Mouse (Mus musculus) ES-E14 (cell line): ENCODE data around the gene Hbb-bh1. TPM values are rescaled to one million over a fixed set of nuclear protein-coding genes. Genes with fewer than 3 reads are reported as not detected.

ENCODE experiments used
- DNase-seq: peaks from one replicate; pipeline ENCODE4 v3.0.0-alpha.2; 2013; ENCODE audit warnings: low read depth, low spot score
- H3K27ac ChIP-seq: 2 replicates; pipeline ENCODE4 v1.5.1; 2012; ENCODE audit warnings: low read depth, mild to moderate bottlenecking, low read length, moderate library complexity, mixed read lengths; ENCODE audit not compliant: poor library complexity, insufficient read depth, severe bottlenecking
- H3K36me3 ChIP-seq: 2 replicates; pipeline ENCODE4 v1.6.1; 2012; ENCODE audit warnings: mild to moderate bottlenecking, low read length, moderate library complexity, mixed read lengths; ENCODE audit not compliant: control insufficient read depth, poor library complexity, insufficient read depth, severe bottlenecking
- H3K4me1 ChIP-seq, 2 experiments: fragments of 150-350 bp in 1 of 2; sonication (generic) in 1 of 2; 2 replicates each; pipeline ENCODE4 v1.6.1; 2012; ENCODE audit warnings: low read length in 2 of 2, mild to moderate bottlenecking in 1 of 2, mixed read lengths in 1 of 2; ENCODE audit not compliant: control insufficient read depth in 2 of 2, insufficient read depth in 2 of 2, poor library complexity in 1 of 2
- H3K4me3 ChIP-seq, 2 experiments: fragments of 150-350 bp in 1 of 2; sonication (generic) in 1 of 2; 2 replicates each; pipeline ENCODE4 v1.5.1; 2012; ENCODE audit warnings: low read length in 2 of 2, low read depth in 1 of 2, mild to moderate bottlenecking in 1 of 2, mixed read lengths in 1 of 2; ENCODE audit not compliant: insufficient read depth in 1 of 2, poor library complexity in 1 of 2, severe bottlenecking in 1 of 2
- H3K9ac ChIP-seq: 2 replicates; pipeline ENCODE4 v1.6.1; 2012; ENCODE audit warnings: low read depth, mild to moderate bottlenecking, low read length, mixed read lengths; ENCODE audit not compliant: poor library complexity, insufficient read depth, severe bottlenecking
- H3K9me3 ChIP-seq: fragments of 150-350 bp; sonication (generic); 2 replicates; pipeline ENCODE4 v1.6.1; 2012; ENCODE audit warnings: low read depth, mild to moderate bottlenecking, low read length; ENCODE audit not compliant: control insufficient read depth, insufficient read depth
- CHD2 ChIP-seq: IDR thresholded peaks from 2 replicates; pipeline ENCODE4 v1.6.1; 2014; ENCODE audit warnings: mild to moderate bottlenecking, low read depth, low read length, inconsistent platforms
- HCFC1 ChIP-seq: IDR thresholded peaks from 2 replicates; pipeline ENCODE4 v1.6.1; 2012; ENCODE audit warnings: low read length, inconsistent platforms, borderline replicate concordance; ENCODE audit not compliant: insufficient read depth
- MAFK ChIP-seq: IDR thresholded peaks from 2 replicates; pipeline ENCODE4 v1.6.1; 2014; ENCODE audit warnings: mild to moderate bottlenecking, low read depth, low read length, inconsistent platforms; ENCODE audit not compliant: insufficient read depth
- ZC3H11A ChIP-seq: IDR thresholded peaks from 2 replicates; pipeline ENCODE4 v1.6.1; 2012; ENCODE audit warnings: low read depth, mild to moderate bottlenecking, inconsistent platforms, low read length, borderline replicate concordance
- ZNF384 ChIP-seq: IDR thresholded peaks from 2 replicates; pipeline ENCODE4 v1.6.1; 2012; ENCODE audit warnings: low read depth, low read length, inconsistent platforms
- in situ Hi-C, 2 experiments: fragments of 600-800 bp; cut with MboI; formaldehyde crosslinking; loops; one replicate each; pipeline ENCODE4 v1.15.1; 2025; ENCODE audit warnings: low sequenced_read_pairs in 2 of 2, inconsistent platforms in 1 of 2; ENCODE audit not compliant: unreplicated experiment in 2 of 2
- total RNA-seq: library from RNA; depleted of rRNA; stranded (reverse); fragments of 300-350 nt; gene quantifications from 2 replicates; pipeline ENCODE4 v1.2.3, GENCODE M21; 2012; rRNA removed

The Hbb-bh1 gene
- total RNA-seq, result not detected in 2 replicates

DNA sequence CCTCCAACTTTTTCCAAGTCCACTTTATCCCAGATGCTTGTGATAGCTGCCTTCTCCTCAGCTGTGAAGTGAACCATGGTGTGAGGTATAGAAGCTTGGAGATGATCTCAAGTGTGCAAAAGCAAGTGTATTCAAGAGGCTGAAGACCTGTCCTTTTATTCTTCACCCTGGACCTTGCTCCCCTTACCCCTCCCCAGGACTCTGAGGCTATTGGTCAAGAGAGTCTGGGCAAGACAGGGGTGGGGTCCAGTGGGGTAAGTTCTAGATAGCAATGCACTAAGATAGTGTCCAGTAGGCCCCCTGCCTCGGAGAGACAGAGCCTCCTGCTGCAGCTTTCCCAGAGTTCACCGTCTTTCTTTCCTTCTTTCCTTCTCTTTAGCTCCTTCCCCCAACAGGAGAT, at the start of gene Hbb-bh1:
TSS of gene Hbb-bh1 (minus strand) at position 131 of the 400 bp plus-strand sequence.
- Histone ChIP-seq H3K9me3 (no peaks in the 10 kb centered on the region), H3K27ac (no peak within 1 kb of the TSS), H3K36me3 (no peaks in the 10 kb centered on the region), H3K4me1 (no peaks in the 10 kb centered on the region), H3K9ac (no peak within 1 kb of the TSS), H3K4me3 (no peak within 1 kb of the TSS)
- TF ChIP-seq ZC3H11A (no peak), CHD2 (no peak), MAFK (no peak), HCFC1 (no peak), ZNF384 (no peak)
- in situ Hi-C loops, result no loop called here
- DNase-seq, result no peak

DNA sequence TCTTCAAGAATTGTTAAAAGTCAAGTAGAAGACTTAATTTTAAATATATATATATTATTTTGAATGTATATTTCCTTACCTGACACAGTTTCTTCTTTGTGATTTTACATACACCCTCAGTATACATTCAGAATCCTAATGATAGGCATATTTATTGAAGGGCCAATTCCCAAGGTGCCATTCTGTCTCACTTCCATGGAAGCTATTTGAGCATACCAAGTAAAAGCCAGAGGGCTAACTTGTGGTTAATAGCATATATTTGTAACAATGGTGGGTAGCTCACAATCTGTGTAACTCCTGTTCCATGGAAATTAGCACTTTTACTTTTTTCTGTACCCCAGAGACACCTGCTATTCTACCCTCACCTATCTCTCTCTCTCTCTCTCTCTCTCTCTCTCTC, 43.2 kb upstream of the Hbb-bh1 start, which contains the start of gene Olfr66:
TSS of gene Olfr66 (minus strand) at position 101 of the 400 bp plus-strand sequence.
- Histone ChIP-seq H3K9me3 (no peaks in the 10 kb centered on the region), H3K36me3 (no peaks in the 10 kb centered on the region), H3K4me3 (no peak within 1 kb of the TSS), H3K9ac (no peak within 1 kb of the TSS), H3K4me1 (no peaks in the 10 kb centered on the region), H3K27ac (no peak within 1 kb of the TSS)
- in situ Hi-C loops, result no loop called here
- no peak for DNase-seq
- no peak for TF ChIP-seq ZNF384
- no peak for TF ChIP-seq HCFC1
- no peak for TF ChIP-seq ZC3H11A
- TF ChIP-seq CHD2, result no peak
- TF ChIP-seq MAFK, result no peak

- TF ChIP-seq ZNF384 (no peak), CHD2 (no peak), MAFK (no peak), ZC3H11A (no peak), HCFC1 (no peak)
- in situ Hi-C loops, result no loop called here
- H3K9me3 ChIP-seq, result no peaks in the 10 kb centered on the region
- H3K9ac ChIP-seq, result no peak overlapping the region
- DNase-seq, result no peak
- H3K36me3 ChIP-seq, result no peaks in the 10 kb centered on the region
- no peaks in the 10 kb centered on the region for H3K4me1 ChIP-seq
- no peak overlapping the region for H3K27ac ChIP-seq
- no peak overlapping the region for H3K4me3 ChIP-seq
These were observed 34.1 kb upstream of the Hbb-bh1 start for GRCm38 (mm10) chr7:103877093-103877492.

DNA sequence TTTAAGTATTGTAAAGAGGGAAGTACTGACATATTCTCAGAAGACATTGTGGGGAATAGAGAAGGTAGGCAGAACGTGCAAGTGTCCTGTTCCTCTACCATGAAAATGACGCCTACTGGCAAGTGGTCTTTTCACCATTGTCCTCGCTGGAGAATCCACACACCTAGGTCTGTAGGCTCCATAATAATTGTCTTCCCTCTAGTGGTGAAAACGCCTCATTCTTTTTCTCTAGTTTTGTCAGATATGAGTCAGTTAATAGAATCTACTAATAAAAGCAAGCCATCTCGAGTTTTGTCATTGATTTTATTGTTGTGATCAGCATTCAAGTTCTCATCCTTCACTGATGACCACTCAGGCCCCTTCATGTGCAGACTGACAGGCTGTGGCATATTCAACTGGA, 31.5 kb upstream of the Hbb-bh1 start:
- no peak for TF ChIP-seq ZNF384
- no peak for TF ChIP-seq CHD2
- TF ChIP-seq HCFC1, result no peak
- no peak for TF ChIP-seq ZC3H11A
- TF ChIP-seq MAFK, result no peak
- no peaks in the 10 kb centered on the region for H3K36me3 ChIP-seq
- no peaks in the 10 kb centered on the region for H3K4me1 ChIP-seq
- no peak overlapping the region for H3K27ac ChIP-seq
- no peak overlapping the region for H3K4me3 ChIP-seq
- H3K9ac ChIP-seq, result no peak overlapping the region
- no peaks in the 10 kb centered on the region for H3K9me3 ChIP-seq
- in situ Hi-C loops, result no loop called here
- DNase-seq, result no peak

GRCm38 (mm10) chr7:103873064-103873463, 30.1 kb upstream of the Hbb-bh1 start:
- no peaks in the 10 kb centered on the region for H3K36me3 ChIP-seq
- H3K4me3 ChIP-seq, result no peak overlapping the region
- H3K9me3 ChIP-seq, result no peaks in the 10 kb centered on the region
- H3K9ac ChIP-seq, result no peak overlapping the region
- in situ Hi-C loops, result no loop called here
- DNase-seq, result no peak
- H3K4me1 ChIP-seq, result no peaks in the 10 kb centered on the region
- H3K27ac ChIP-seq, result no peak overlapping the region
- TF ChIP-seq MAFK, result no peak
- TF ChIP-seq ZC3H11A, result no peak
- no peak for TF ChIP-seq HCFC1
- no peak for TF ChIP-seq ZNF384
- no peak for TF ChIP-seq CHD2
